Mouse (Mus musculus) CH12.LX (cell line): ENCODE results near the gene Rhbdl1.

Experiments
- CTCF ChIP-seq, 2 experiments: IDR thresholded peaks in 1 of 2; conservative IDR thresholded peaks in 1 of 2; 2 replicates each; pipeline ENCODE4 v1.5.1; 2011 to 2012; ENCODE audit warnings: low read depth in 2 of 2, low read length in 2 of 2, improper control_type of control experiment in 1 of 2, inconsistent platforms in 1 of 2, mild to moderate bottlenecking in 1 of 2, moderate library complexity in 1 of 2
- EP300 ChIP-seq: IDR thresholded peaks from 2 replicates; pipeline ENCODE4 v1.6.1; 2011; ENCODE audit warnings: low read length, improper control_type of control experiment
- HCFC1 ChIP-seq: IDR thresholded peaks from 2 replicates; pipeline ENCODE4 v1.6.1; 2012; ENCODE audit warnings: low read depth, mild to moderate bottlenecking, inconsistent platforms, low read length, improper control_type of control experiment
- JUND ChIP-seq: conservative IDR thresholded peaks from 2 replicates; pipeline ENCODE4 v1.6.1; 2011; ENCODE audit warnings: low read depth, low read length, improper control_type of control experiment
- MAX ChIP-seq: IDR thresholded peaks from 2 replicates; pipeline ENCODE4 v1.6.1; 2011; ENCODE audit warnings: low read length, improper control_type of control experiment
- MEF2A ChIP-seq: IDR thresholded peaks from 2 replicates; pipeline ENCODE4 v1.6.1; 2014; ENCODE audit warnings: low read depth, mild to moderate bottlenecking, inconsistent platforms, low read length, improper control_type of control experiment, borderline replicate concordance
- MXI1 ChIP-seq: IDR thresholded peaks from 2 replicates; pipeline ENCODE4 v1.6.1; 2011; ENCODE audit warnings: mild to moderate bottlenecking, low read depth, low read length, improper control_type of control experiment
- POLR2A ChIP-seq: IDR thresholded peaks from 2 replicates; pipeline ENCODE4 v1.6.1; 2011; ENCODE audit warnings: low read depth, mild to moderate bottlenecking, improper control_type of control experiment, low read length
- RAD21 ChIP-seq: IDR thresholded peaks from 2 replicates; pipeline ENCODE4 v1.6.1; 2011; ENCODE audit warnings: low read depth, mild to moderate bottlenecking, low read length, improper control_type of control experiment, moderate library complexity
- RCOR1 ChIP-seq: conservative IDR thresholded peaks from 2 replicates; pipeline ENCODE4 v1.6.1; 2012; ENCODE audit warnings: low read depth, mild to moderate bottlenecking, inconsistent platforms, low read length, improper control_type of control experiment
- SMC3 ChIP-seq: IDR thresholded peaks from 2 replicates; pipeline ENCODE4 v1.6.1; 2011; ENCODE audit warnings: low read depth, low read length, improper control_type of control experiment
- USF1 ChIP-seq: IDR thresholded peaks from 2 replicates; pipeline ENCODE4 v1.6.1; 2014; ENCODE audit warnings: low read depth, mild to moderate bottlenecking, inconsistent platforms, low read length, improper control_type of control experiment
- ZC3H11A ChIP-seq: IDR thresholded peaks from 2 replicates; pipeline ENCODE4 v1.6.1; 2012; ENCODE audit warnings: low read depth, mild to moderate bottlenecking, inconsistent platforms, low read length, improper control_type of control experiment

DNA sequence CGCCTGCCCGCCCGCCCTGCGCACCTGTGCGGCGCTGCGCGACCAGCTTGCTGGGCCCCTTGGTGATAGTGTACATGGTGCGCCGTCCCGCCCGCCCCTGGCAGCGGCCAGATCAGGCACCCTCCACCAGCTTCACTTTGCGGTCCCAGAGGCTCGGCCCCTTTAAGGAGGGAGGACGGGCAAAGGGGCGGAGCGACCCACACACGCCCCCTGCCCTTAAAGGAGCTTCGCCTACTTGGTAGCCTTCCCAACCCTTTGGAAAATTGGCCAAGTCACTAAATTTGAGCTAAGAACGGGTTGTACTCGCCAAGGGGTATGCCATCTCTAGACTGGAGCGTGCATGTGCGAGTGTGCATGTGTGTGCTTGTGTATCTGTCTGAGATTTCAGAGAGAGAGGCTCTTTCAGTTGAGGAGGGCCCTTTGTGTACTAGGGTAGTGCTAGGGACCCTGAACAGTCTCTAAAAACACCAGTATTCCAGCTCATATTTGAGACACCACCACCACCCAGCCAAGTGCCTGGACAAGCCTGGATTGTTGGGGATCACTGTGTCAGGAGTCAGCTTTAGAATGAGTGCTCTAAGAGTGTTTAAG is 31.6 kb upstream of the Rhbdl1 start, which contains the start of gene Mcrip2:
- TF ChIP-seq EP300 (no peak), HCFC1 (no peak), CTCF (conservative IDR thresholded peaks at IDR 0.05 in 1 of 2, IDR thresholded peaks at IDR 0.05 in 1 of 2; ENCODE audit: low read depth in 2 of 2, low read length in 2 of 2) (no peak), POLR2A (peak; percentile 59; the same call in 1 of the 2 replicates), RAD21 (no peak), USF1 (no peak), MEF2A (no peak; the same call in 1 of the 2 replicates), MXI1 (no peak), RCOR1 (no peak), ZC3H11A (no peak), JUND (no peak), MAX (no peak), SMC3 (no peak)
